Mouse (Mus musculus) hematopoietic stem cell, adult 5-6 weeks (primary cell): ENCODE measurements at regions not wholly inside any gene's neighbourhood (a gene's known extent, or its start where the extent isn't known, plus 50 kb on each side); places are given as distances from the start of the nearest gene placed in this dataset.
A peak's percentile ranks its signal among the peaks of the same experiment; 100 is the strongest.

Experiments
- ATAC-seq, 2 experiments: fragments of 125-278 bp in 1 of 2; replicated peaks in 1 of 2; 2 replicates each; pipeline ENCODE4 v1.8.0; 2016 to 2017; ENCODE audit warnings: inconsistent platforms in 2 of 2, mild to moderate bottlenecking in 2 of 2, moderate number of reproducible peaks in 2 of 2, low read depth in 1 of 2, moderate TSS enrichment in 1 of 2; ENCODE audit not compliant: low FRiP score in 2 of 2, poor library complexity in 2 of 2, severe bottlenecking in 2 of 2, insufficient read depth in 1 of 2, low TSS enrichment in 1 of 2

DNA sequence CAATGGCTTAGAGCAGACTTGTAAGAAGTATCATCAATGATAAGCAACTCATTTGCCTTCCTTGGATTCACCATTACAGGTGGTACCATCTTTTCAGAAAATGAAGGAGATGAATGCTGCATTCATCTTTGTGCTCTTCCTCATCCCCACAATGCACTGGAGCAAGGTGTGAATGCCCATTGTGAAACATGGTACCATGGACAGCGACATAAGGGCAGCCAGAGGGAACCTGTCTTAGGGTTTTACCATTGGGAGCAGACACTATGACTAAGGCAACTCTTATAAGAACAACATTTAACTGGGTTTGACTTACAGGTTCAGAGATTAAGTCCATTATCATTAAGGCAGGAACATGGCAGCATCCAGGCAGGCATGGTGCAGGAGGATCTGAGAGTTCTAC, 60.1 kb upstream of the Kcnj6 start:
- no peak for ATAC-seq

DNA sequence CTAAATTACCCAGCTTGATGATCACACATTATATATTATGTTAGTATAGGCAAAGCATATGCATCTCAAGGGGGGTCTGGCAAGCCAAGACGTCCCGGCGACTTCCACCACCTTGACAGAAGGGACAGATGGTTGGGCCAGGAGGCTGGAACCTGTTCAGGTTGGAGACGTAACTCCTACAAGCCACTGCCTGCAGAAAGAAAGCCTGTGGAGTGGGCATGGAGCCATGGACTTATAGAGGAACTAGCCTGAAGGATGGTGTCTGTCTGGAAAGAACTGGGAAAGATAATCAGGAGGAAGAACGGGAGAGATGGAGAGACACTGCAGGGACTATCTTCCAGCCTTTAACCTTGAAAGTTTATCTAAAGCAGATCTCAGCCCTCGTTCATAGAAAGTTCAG, 66.9 kb upstream of the Kcnj6 start:
- ATAC-seq: no peak

DNA sequence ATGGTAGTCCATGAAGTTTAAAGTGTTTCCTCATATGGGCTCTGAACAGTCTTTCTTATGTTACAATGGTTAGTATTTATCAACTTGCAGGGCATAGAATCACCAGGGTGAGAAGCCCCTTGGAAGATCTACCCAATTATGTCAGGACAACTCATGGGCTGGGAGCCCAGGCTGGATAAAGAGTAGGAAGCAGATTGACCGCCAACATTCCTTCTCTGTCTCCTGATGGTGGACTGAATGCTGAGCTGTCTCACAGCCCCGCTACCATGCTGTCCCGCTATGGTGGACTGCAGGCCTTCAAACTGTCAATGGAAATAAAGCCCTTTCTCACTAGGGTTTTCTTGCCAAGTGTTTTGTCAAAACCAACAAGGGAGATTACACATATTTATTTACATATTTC, 69.2 kb upstream of the Kcnj6 start:
- no peak for ATAC-seq

DNA sequence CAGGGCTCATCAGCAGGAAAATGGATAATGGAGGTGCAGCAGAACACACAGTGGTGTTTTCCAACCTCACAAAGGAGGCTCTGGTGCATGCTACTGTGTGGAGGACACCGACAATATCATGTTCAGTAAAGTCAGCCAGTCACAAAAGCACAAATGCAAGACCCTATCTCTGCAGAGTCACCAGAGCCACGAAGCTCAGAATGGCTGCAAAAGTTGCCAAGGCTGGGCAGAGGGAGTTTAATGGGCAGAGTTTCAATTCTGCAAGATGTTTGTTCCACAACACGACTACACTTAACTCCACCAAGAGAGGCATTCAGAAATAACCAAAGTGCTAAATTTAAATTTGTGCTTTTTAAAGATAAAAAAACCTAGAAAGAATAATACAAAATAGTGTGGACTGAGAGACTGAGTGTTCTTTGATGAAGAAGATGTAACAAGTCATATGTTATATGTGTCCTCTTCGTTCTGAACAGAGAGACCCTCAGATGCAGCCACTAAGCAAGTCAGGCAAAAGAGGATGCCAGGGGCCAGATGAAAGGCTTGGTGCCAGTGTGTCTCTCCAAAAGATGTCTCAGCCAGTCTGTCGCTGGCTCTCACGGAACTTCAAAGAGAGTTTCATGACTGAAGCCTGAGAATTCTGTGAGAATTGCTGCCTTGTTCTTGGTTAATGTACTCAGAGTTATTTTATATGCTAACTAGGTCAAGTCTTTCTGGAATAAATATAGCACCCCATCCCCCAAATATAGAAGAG, 95.1 kb upstream of the Kcnj6 start:
- no peak for ATAC-seq

- ATAC-seq: peak; percentile 46 to 66; a peak in 2 of 4 replicates
Measured at GRCm38 (mm10) chr16:95093753-95094152, 96.3 kb upstream of the Kcnj6 start.

GRCm38 (mm10) chr16:95100954-95101353, 103.5 kb upstream of the Kcnj6 start:
- no peak for ATAC-seq

- no peak for ATAC-seq
Measured at GRCm38 (mm10) chr16:95117531-95117930, 120.0 kb upstream of the Kcnj6 start.

GRCm38 (mm10) chr16:95119293-95119692, 121.8 kb upstream of the Kcnj6 start:
- ATAC-seq: no peak

DNA sequence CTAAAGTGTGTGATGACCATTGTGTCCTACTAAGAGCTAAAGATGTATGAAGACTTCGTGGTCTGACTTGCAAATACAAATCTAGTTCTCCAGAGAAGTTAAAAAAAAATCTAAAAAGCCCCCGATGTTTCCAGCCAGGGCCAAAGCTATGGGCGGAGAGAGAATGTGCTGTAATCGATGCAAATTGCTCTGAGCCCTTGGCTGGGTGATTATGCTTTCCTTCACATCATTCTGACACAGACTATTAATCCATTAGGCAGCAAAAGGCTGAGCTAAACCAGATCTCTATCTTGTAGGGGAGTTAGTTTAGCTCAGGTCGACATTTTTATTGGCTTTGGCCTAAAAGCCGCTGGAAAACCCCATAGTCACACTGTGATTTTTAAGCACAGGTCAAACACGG, 124.5 kb upstream of the Kcnj6 start:
- no peak for ATAC-seq

GRCm38 (mm10) chr16:95127616-95128015, 129.7 kb upstream of the Kcnj15 start:
- ATAC-seq: no peak

DNA sequence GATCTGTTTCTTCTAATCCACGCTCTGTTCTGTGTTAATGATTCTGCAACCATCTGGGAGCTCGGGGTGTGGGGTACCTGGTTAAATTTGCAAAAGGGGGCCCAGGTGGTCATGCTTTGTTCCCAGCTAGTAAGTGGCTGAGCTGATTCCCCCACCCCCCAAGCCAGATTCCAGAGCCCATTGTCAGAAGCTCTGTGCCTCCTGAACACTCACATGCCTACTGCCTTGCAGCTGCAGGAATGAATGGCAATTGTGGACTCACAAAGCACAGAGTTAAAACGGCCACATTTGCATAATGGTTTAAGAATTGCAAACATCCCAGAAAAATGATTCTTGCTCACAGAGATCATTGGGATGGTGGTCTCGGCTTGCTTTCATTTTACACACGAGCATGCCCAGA, 125.5 kb upstream of the Kcnj15 start:
- ATAC-seq: no peak

GRCm38 (mm10) chr16:95138809-95139208, 118.5 kb upstream of the Kcnj15 start:
- ATAC-seq: no peak

DNA sequence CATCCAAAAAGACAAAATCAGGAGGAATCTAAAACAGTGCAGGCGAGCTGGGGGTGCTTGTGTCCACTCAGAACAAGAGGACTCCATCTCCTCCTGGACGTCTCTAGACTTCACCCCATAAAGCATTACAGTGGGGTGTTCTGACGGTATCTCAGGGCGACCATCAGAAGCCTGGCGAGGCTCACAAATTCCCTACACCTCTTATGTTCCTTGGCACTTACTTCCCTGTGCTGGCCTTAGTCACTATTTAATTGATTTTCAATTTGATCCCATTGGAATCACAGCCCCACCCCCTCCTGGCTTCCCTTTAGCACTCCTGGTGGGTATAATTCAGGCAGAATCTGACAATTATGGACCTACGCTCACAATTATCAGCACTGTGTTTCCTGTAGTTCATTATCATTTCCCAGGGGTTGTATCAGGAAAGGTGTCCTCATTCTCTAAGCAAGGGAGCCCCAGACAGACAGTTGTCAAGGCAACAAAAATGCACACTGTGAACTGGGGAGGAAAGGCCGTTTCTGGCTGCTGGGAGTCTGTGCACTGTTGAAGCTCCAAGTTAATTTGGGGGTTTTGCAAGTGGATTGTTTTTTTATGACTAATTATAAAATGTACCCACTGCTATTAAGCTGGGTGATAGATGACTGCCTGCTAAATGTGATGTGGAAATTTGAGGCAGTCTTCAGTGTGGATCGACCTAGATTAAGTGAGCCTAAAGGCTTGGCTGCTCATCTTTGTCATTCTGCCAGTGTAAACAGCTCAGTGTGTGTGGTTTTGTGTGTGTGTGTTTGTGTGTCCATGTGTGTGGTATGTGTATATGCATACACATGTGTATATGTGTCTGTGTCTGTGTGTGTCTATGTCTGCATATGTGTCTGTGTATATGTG, 115.6 kb upstream of the Kcnj15 start:
- no peak for ATAC-seq

- no peak for ATAC-seq
Measured at GRCm38 (mm10) chr16:95150499-95150898, 106.9 kb upstream of the Kcnj15 start.

- no peak for ATAC-seq
Measured at GRCm38 (mm10) chr16:95151499-95151898, 105.9 kb upstream of the Kcnj15 start.

DNA sequence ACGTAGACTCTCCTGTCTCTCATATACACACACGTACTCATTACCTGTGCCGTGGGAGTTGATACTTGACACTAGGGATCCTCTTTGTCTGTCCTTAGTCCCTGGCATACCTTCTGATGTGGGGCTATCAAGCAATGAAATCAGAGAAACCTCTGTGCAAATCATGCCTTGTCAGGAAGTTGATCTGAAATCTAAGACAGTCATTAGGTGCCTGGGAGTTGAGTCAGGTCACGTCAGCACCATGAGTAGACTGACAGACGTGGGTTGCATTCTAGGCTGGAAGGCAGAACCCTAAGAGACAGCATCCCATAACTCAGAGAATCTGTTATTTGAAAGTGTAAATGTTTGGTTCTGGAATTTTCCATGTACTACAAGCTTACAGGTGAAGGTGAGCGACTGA, 105.4 kb upstream of the Kcnj15 start:
- no peak for ATAC-seq

- no peak for ATAC-seq
Measured at GRCm38 (mm10) chr16:95152742-95153383, 104.5 kb upstream of the Kcnj15 start.

DNA sequence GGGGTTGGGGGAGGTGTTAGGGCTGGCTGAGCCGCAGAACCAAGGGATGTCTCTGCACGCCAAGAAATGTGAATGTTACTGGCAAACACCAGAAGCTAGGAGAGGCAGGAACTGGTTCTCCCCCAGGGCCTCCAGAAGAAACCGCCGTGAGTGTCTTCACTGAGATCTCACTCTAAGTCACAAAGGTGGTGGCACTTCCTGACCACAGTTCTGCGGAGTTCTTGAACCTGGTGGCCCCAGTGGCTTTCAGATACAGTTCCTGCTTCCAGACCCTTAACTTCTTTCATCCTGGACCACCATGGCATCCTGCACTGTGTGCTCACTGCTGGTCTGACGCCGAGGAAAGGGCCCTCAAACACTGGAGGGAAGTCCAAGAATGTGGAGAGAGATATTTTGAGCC, 89.0 kb upstream of the Kcnj15 start:
- no peak for ATAC-seq
